Mouse (Mus musculus): ENCODE results near the gene Dst.

Dst gene

GRCm38 (mm10) chr1:34252267-34252666 is 344.2 kb downstream of the Dst start:
- DNase-seq: no peak

GRCm38 (mm10) chr1:34253876-34254275 is 345.9 kb downstream of the Dst start:
- no peak for DNase-seq

DNA sequence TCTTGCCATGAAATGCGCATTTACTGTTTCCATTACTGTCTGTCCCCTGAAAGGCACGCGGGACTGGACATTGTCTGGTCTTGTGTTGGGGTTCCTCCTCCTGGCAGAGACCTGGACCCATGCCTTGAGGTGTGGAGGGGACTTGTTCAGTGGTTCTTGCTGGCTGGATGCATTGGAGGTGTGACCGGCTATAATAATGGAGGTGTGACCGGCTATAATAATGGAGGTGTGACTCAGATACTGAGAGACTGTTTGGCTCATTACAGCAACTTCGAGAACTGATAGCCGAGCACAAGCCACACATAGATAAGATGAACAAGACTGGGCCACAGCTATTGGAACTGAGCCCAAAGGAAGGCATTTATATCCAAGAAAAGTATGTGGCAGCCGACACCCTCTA is 351.9 kb downstream of the Dst start:
- no peak for DNase-seq

DNA sequence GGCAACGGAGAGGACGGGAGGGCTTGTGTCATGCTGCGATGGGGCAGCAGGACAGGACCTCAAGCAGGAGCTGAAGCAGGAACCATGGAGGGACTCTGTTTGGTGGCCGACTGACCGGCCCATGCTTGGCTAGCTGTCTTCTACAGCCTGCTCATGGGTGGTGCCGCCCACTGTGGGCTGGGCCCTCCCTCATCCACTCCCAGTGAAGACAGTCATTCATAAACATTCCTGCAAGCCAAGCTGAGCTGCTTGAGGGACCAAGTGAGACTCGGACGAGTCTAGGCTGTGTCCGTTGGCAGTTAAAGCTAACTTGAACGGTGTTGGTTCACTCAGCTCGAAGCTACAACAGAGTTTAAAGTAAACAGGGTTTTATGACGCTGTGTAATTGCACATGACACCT is 353.0 kb downstream of the Dst start:
- DNase-seq: no peak

DNA sequence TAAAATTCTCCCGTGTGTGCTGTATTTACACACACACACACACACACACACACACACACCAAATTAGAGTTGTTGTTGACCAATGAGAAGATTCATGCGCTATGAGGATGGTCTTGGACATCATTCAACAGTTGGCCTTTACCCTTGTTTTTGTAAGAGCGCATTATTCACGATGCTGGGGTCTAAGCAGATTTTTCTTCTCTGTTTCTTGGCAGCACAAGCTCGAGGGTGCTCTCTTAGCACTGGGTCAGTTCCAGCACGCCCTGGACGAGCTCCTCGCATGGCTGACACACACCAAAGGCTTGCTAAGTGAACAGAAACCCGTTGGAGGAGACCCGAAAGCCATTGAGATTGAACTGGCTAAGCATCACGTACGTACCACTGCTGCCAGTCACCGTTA is 360.5 kb downstream of the Dst start:
- DNase-seq: no peak

- no peak for DNase-seq
Observed at GRCm38 (mm10) chr1:34269578-34269977, 361.6 kb downstream of the Dst start.

DNA sequence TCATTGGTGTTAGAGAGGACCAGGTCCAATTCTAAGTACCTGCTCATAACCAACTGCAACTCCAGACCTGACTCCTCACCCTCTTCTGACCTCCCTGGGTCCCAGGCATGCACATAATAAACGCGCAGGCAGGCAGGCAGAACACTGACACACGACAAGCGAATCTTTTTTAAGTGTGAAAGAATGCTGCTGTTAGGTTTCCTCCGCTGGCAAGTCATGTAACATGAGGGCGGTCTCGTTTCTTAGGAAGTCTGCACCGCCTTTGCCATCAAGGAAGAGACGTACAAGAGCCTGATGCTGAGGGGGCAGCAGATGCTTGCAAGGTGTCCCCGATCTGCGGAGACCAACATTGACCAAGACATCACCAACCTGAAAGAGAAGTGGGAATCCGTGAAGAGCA is 365.9 kb downstream of the Dst start:
- no peak for DNase-seq

DNA sequence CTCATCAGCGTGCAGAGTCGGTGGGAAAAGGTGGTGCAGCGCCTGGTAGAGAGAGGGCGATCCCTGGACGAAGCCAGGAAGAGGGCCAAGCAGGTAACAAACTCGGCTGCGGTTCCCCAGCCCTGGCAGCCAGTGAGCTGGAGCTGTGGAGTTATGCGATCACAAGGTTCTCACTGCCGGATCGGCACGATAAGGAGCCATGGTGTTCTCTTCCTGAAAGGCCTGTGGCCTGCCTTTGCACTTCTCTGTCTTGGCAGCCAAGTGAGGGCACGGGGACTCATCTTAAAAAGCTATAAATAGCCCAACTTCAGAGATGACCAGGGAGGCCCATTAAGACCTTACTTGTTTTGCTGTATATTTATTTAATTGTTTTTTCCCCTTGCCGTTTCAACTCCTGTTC is 367.8 kb downstream of the Dst start:
- no peak for DNase-seq

DNA sequence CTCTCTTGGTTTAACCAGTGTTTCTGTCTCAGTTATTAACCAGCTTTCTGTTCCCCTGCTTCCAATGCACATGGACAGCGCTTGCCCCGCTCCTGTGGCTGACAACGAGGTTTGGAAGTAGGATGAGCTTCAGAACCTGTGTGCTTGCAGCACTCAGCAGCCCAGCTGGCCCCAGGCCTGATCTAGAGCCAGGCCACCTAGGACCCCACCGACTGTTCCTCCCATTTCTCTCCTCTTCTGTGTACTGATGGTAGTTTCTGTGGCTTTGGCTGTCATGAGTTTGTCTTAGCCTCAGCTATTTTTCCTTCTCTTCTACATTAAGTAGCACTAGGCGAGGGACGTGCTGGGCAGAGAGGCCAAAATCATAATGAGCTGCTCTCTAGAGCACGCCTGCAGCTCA is 368.7 kb downstream of the Dst start:
- DNase-seq: no peak

DNA sequence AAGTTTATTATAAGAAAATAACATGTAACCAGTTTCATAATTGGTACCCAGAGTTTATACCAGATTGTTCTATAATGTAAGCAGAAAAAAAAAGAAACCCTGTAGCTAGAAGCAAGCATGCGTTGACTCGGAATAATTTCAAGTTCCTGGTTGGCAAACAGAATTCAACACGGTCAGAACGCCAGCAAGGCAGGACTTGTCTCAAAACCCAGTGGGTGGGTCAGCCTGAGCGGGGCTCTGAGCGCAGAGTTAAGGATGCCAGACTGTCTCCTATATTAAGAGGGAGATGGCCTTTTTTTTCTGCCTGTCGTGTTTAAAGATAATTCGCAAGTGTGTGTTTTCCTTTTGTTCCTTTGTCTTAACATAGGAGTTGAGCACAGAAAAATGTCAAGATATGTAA is 369.2 kb downstream of the Dst start:
- no peak for DNase-seq

- DNase-seq: no peak
Observed at GRCm38 (mm10) chr1:34283502-34283901, 375.5 kb downstream of the Dst start.

- DNase-seq: no peak
Observed at GRCm38 (mm10) chr1:34284979-34285378, 377.0 kb downstream of the Dst start.

DNA sequence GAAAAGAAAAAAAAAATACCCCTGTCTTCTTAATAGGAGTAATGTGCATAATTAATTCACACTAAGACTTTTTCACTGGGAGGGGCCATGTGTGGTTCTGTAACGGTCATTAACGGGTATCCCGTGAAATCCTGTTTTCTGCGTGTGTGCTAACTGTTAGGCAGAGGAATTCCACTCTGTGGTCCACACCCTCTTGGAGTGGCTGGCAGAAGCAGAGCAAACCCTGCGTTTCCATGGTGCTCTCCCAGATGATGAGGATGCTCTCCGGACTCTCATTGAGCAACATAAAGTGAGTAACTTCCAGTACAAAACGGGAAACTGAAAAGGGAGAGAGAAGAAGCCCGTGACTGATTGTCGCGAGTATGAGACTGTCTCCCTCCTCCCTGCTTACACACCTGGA is 379.7 kb downstream of the Dst start:
- DNase-seq: no peak

- no peak for DNase-seq
Observed at GRCm38 (mm10) chr1:34288181-34288580, 380.2 kb downstream of the Dst start.

DNA sequence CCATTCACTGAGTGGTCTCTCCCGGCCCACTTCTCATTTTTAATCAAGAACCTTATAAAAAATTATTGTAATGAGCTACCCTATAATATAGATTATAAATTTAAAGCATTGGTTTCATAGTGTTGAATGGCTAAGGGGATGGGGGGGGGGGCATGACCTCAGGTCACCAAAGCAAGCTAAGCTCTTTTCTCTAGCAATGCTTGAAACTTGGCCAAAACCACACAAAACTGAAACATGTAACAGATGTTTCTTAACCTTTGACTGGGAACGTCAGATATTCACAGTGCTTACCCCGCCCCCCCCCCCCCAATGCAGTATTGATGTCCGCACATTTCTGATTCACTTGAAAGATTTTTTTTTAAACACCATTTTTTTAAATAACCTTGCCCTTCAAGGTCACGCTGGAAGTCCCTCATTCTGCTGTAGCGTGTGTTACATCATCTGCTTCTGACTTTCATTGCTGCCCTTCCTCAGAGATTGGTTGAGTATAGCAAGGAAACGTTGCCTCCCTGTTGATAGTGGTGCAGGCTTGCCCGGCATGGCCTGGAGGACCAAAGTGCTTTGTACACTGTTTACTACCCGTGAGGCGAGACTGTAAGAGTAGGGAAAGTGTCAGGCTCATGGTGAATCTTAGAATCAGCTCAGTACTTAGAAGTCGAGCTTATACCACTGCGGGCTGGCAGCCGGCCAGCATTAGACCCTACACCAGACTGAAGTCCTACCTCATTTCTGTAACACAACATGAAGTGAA is 380.9 kb downstream of the Dst start:
- DNase-seq: no peak

DNA sequence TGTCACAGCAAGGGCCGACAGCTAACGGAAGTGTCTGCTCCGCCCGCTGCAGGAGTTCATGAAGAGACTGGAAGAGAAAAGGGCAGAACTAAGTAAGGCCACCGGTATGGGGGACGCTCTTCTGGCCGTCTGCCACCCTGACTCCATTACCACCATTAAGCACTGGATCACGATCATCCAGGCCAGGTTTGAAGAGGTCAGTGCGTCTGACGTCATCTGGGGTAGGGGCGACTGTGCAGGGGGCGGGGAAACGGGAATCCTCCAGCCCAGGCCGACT is 381.4 kb downstream of the Dst start:
- no peak for DNase-seq

- DNase-seq: no peak
Observed at GRCm38 (mm10) chr1:34290321-34290720, 382.3 kb downstream of the Dst start.

- no peak for DNase-seq
Observed at GRCm38 (mm10) chr1:34293198-34293597, 385.2 kb downstream of the Dst start.

DNA sequence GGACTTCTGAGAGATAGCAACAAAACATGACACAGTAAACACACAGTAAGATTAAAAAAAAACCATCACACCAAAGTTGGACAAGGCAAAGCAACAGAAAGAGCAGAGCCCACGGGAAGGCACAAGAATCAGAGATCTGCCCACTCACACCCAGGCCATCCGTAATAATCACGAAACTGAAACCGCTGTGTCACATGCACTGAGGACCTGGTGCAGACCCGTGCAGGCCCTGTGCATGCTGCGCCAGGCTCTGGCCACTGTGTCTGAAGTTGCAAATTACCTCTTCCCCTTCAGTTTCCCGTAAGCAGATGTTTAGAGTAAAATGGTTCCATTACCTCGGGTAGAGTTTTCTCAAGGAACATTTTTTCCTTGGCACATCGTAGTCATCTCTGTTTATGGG is 389.6 kb downstream of the Dst start:
- no peak for DNase-seq

DNA sequence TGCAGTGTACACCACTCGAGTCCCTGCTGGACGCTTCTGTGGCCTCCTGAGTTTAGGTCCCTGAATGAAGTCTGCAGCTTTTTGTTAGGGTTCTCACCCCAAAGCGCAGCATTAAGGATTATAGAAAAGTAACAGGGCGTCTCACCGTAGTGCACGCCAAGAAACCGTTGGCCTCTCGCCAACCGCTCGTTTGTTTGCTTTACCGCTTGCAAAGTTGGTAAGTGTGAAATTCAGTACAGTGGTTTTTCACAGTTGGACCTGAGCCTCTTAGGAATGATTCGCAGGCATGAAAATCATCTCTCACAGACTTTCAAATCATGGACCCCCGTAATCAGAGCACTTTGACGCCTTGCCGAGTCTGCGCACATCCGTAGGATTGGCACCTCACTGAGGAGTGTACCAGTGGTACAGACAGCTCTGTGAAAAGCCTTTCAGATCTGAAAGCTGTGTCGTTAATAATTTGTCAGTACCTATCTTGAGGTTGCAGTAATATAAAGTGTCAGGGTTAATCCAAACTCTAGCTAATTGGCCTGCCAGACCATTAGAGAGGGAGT is 390.7 kb downstream of the Dst start:
- peak; percentile 45 for DNase-seq

- no peak for DNase-seq
Observed at GRCm38 (mm10) chr1:34299507-34299906, 391.5 kb downstream of the Dst start.

DNA sequence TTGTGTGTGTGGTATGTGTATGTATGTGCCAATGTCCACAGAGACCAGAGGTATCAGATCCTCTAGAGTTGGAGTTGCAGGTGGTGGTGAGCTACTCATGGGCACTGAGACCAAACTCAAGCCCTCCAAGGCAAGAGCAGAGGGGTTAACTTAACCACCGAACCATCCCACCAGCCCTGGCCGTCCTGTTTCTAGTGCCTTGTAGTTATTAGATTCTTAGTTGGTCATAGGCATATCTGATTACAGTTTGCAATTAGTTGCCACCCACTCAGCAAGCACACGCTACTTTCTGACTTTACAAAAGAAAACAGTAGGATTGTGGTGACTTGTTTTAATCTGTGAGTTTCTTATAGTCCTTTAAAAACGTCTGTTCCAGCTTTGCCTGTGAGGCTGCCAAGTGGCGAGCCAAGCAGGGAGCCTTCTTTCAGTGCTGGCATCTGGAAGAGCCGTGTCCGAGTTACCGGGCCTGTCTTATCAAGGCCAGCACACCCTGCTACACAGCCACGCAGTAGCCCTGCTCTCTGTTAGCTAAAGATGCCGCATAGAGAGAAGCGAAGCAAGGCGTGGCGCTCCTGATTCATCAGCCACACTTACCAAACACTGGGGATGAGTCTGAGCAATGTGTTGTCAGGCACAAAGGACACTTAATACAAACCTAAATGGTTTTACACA is 392.4 kb downstream of the Dst start:
- DNase-seq: no peak

GRCm38 (mm10) chr1:34304227-34304626 is 396.2 kb downstream of the Dst start:
- DNase-seq: no peak

GRCm38 (mm10) chr1:34306741-34307140 is 398.7 kb downstream of the Dst start:
- no peak for DNase-seq

- DNase-seq: no peak
Observed at GRCm38 (mm10) chr1:34307191-34307590, 399.2 kb downstream of the Dst start.
